Mouse (Mus musculus) lung, postnatal 0 days (tissue): ENCODE measurements around the gene Gm42372. TPM values are rescaled to one million over a fixed set of nuclear protein-coding genes. Genes with fewer than 3 reads are reported as not detected.
"Not testable (repeated sequence)": the region's sequence is repeated elsewhere in the genome, so short reads cannot be mapped to it uniquely, and the experiment has no call there.

ENCODE experiments used
- ATAC-seq: fragments of 200-750 bp; cut with Nextera tagmentation; 2 replicates; pipeline ENCODE4 v1.8.0; 2017; ENCODE audit warnings: moderate library complexity
- DNase-seq: peaks from one replicate; pipeline ENCODE4 v3.0.0-alpha.2; 2016; ENCODE audit warnings: low spot score
- H3K27ac ChIP-seq: fragments of 300-500 bp; sonication (generic); 2 replicates; pipeline ENCODE4 v1.5.1; 2014; ENCODE audit warnings: antibody characterized with exemption, mild to moderate bottlenecking, low read length, mixed read lengths
- H3K27me3 ChIP-seq: fragments of 300-500 bp; sonication (generic); replicated peaks from 2 replicates; pipeline ENCODE4 v1.6.1; 2014; ENCODE audit warnings: low read length, mixed read lengths; ENCODE audit not compliant: insufficient read depth
- H3K36me3 ChIP-seq: fragments of 300-500 bp; sonication (generic); 2 replicates; pipeline ENCODE4 v1.6.1; 2014; ENCODE audit warnings: low read length, mixed read lengths; ENCODE audit not compliant: insufficient read depth
- H3K4me1 ChIP-seq: fragments of 300-500 bp; sonication (generic); 2 replicates; pipeline ENCODE4 v1.6.1; 2014; ENCODE audit warnings: antibody characterized with exemption, low read depth, low read length, mixed read lengths; ENCODE audit not compliant: insufficient read depth
- H3K4me2 ChIP-seq: fragments of 300-500 bp; sonication (generic); replicated peaks from 2 replicates; pipeline ENCODE4 v1.6.1; 2014; ENCODE audit warnings: low read depth, mild to moderate bottlenecking, low read length, moderate library complexity, mixed read lengths
- H3K4me3 ChIP-seq: fragments of 300-500 bp; sonication (generic); 2 replicates; pipeline ENCODE4 v1.5.1; 2014; ENCODE audit warnings: low read depth, low read length
- H3K9ac ChIP-seq: fragments of 300-500 bp; sonication (generic); replicated peaks from 2 replicates; pipeline ENCODE4 v1.6.1; 2014; ENCODE audit warnings: low read depth, mild to moderate bottlenecking
- H3K9me3 ChIP-seq: fragments of 300-500 bp; sonication (generic); 2 replicates; pipeline ENCODE4 v1.6.1; 2016; ENCODE audit warnings: low read length, mixed read lengths
- CTCF ChIP-seq: IDR thresholded peaks from 2 replicates; pipeline ENCODE4 v1.5.1; 2016; ENCODE audit warnings: antibody characterized with exemption, mild to moderate bottlenecking
- EP300 ChIP-seq: IDR thresholded peaks from 2 replicates; pipeline ENCODE4 v1.6.1; 2016; ENCODE audit warnings: antibody characterized with exemption, mild to moderate bottlenecking, control low read depth
- WGBS: fragments of 180-500 bp; shearing (Covaris S2); extraction: QIAGEN DNeasy Blood & Tissue Kit; methylation state at CpG from one replicate; pipeline ENCODE4 v1.1.7; 2014; 5-methylcytosine and 5-hydroxymethylcytosine counted together
- polyA plus RNA-seq: library from polyadenylated mRNA; unstranded; fragments of >200 nt; fragmentation: Nextera tagmentation; extraction: Ambion mirVana; gene quantifications from 2 replicates; pipeline ENCODE4 v1.2.1, GENCODE M21; 2015

The Gm42372 gene
- polyA plus RNA-seq, 1 experiment from 2014 or later = 0.04 TPM

GRCm38 (mm10) chr7:16949908-16950841, 32.7 kb upstream of the Gm42372 start:
- Histone ChIP-seq H3K4me1 (peaks cover 21% of the 10 kb centered on the region; the same call in 1 of the 2 replicates), H3K27me3 (peaks cover 25% of the 10 kb centered on the region), H3K9ac (no peak overlapping the region), H3K36me3 (no peaks in the 10 kb centered on the region), H3K9me3 (no peaks in the 10 kb centered on the region), H3K4me2 (peak overlapping the region; percentile 46), H3K4me3 (no peak overlapping the region), H3K27ac (no peak overlapping the region)
- ATAC-seq (peak; percentile 54), DNase-seq (peak; percentile 75)
- TF ChIP-seq EP300 (no peak), CTCF (peak; percentile 96)
- WGBS = 6% methylated on average over 29 of the region's 29 CpGs

GRCm38 (mm10) chr7:16950861-16951635, 31.8 kb upstream of the Gm42372 start:
- TF ChIP-seq CTCF (peak; percentile 92), EP300 (no peak)
- ATAC-seq = peak; percentile 85
- peak; percentile 89 for DNase-seq
- H3K4me1 ChIP-seq = peaks cover 21% of the 10 kb centered on the region; the same call in 1 of the 2 replicates
- H3K9me3 ChIP-seq = no peaks in the 10 kb centered on the region
- WGBS = 18% methylated on average over 18 of the region's 18 CpGs
- no peaks in the 10 kb centered on the region for H3K36me3 ChIP-seq
- H3K9ac ChIP-seq = no peak overlapping the region
- peaks cover 16% of the 10 kb centered on the region for H3K27me3 ChIP-seq
- H3K27ac ChIP-seq = no peak overlapping the region
- H3K4me3 ChIP-seq = no peak overlapping the region
- no peak overlapping the region for H3K4me2 ChIP-seq

GRCm38 (mm10) chr7:16953776-16954175, 29.1 kb upstream of the Gm42372 start:
- not testable (repeated sequence) for H3K9me3 ChIP-seq
- 58% methylated on average over 2 of the region's 2 CpGs for WGBS

GRCm38 (mm10) chr7:16955712-16956111, 27.2 kb upstream of the Gm42372 start:
- Histone ChIP-seq H3K27ac (no peak overlapping the region), H3K9ac (no peak overlapping the region), H3K4me3 (no peak overlapping the region), H3K36me3 (no peaks in the 10 kb centered on the region), H3K4me1 (no peaks in the 10 kb centered on the region), H3K4me2 (no peak overlapping the region), H3K9me3 (no peaks in the 10 kb centered on the region), H3K27me3 (no peaks in the 10 kb centered on the region)
- ATAC-seq (no peak), DNase-seq (no peak)
- WGBS = 50% methylated on average over 4 of the region's 4 CpGs
- TF ChIP-seq CTCF = no peak
- TF ChIP-seq EP300 = no peak

More at GRCm38 (mm10) chr7:16953776-16954175, 29.1 kb upstream of the Gm42372 start:
- not testable (repeated sequence) for ATAC-seq, H3K36me3 ChIP-seq, H3K4me3 ChIP-seq, H3K4me1 ChIP-seq, DNase-seq, H3K27me3 ChIP-seq, H3K4me2 ChIP-seq, H3K27ac ChIP-seq, H3K9ac ChIP-seq

- TF ChIP-seq EP300 (no peak), CTCF (no peak)
- Histone ChIP-seq H3K9ac (no peak overlapping the region), H3K27ac (no peak overlapping the region), H3K27me3 (no peaks in the 10 kb centered on the region), H3K36me3 (no peaks in the 10 kb centered on the region), H3K4me3 (no peak overlapping the region), H3K4me1 (no peaks in the 10 kb centered on the region), H3K9me3 (no peaks in the 10 kb centered on the region), H3K4me2 (no peak overlapping the region)
- ATAC-seq (no peak), DNase-seq (no peak)
- 66% methylated on average over 15 of the region's 15 CpGs for WGBS
Observed at GRCm38 (mm10) chr7:16956410-16957265, 26.2 kb upstream of the Gm42372 start.
